Mouse (Mus musculus): Measurements from ENCODE around the gene Tab1. TPM values are rescaled to one million over a fixed set of nuclear protein-coding genes. Genes with fewer than 3 reads are reported as not detected.

Gene Tab1
- total and polyA plus RNA-seq, 3 experiments = 11.6 to 17.7 (median 12.0) TPM

- peaks cover 13 to 38% of the 10 kb centered on the region in 2 experiments for H3K4me1 ChIP-seq (ENCODE audit: control insufficient read depth in 1 of 2, insufficient read depth in 2 of 2)
- no peaks in the 10 kb centered on the region for H3K36me3 ChIP-seq (replicated peaks in 1 of 2; ENCODE audit: control insufficient read depth in 1 of 2, insufficient read depth in 1 of 2, low read length in 1 of 2)
- H3K9ac ChIP-seq (ENCODE audit: insufficient read depth, low read depth) = no peak overlapping the region
- DNase-seq (ENCODE audit: extremely low read depth) = peak; percentile 31
- dilution Hi-C loops (cut with MboI; ENCODE audit: extremely low pct_ligation_motif_present, extremely low pct_unique_long_range_greater_than_20kb, low sequenced_read_pairs) = no loop called here
- H3K9me3 ChIP-seq (replicated peaks; ENCODE audit: low read length) = peaks cover 3% of the 10 kb centered on the region
- peaks cover 25% of the 10 kb centered on the region for H3K27me3 ChIP-seq (replicated peaks)
- no peak overlapping the region for H3K27ac ChIP-seq (ENCODE audit: insufficient read depth, low read depth)
- no peak overlapping the region for H3K4me2 ChIP-seq (ENCODE audit: insufficient read depth, low read depth, poor library complexity, severe bottlenecking)
- TF ChIP-seq GABPA (IDR thresholded peaks at IDR 0.05; ENCODE audit: insufficient replicate concordance, low read depth, low read length) = no peak
- TF ChIP-seq CTCF (conservative IDR thresholded peaks at IDR 0.05 in 1 of 2, IDR thresholded peaks at IDR 0.05 in 1 of 2; ENCODE audit: low read depth in 2 of 2, low read length in 2 of 2) = no peak
- no peak for TF ChIP-seq MAX (IDR thresholded peaks at IDR 0.05; ENCODE audit: low read length)
- TF ChIP-seq POLR2A (IDR thresholded peaks at IDR 0.05; ENCODE audit: low read depth, low read length) = no peak
- no peak for TF ChIP-seq NRF1 (IDR thresholded peaks at IDR 0.05; ENCODE audit: low read depth, low read length)
- TF ChIP-seq JUN (IDR thresholded peaks at IDR 0.05; ENCODE audit: insufficient read depth, low read depth, low read length) = no peak
- TF ChIP-seq MXI1 (IDR thresholded peaks at IDR 0.05; ENCODE audit: low read depth, low read length) = no peak
- no peak for TF ChIP-seq MAFK (IDR thresholded peaks at IDR 0.05; ENCODE audit: insufficient replicate concordance, low read length)
- no peak for TF ChIP-seq USF1 (IDR thresholded peaks at IDR 0.05; ENCODE audit: low read depth, low read length)
- TF ChIP-seq E2F4 (IDR thresholded peaks at IDR 0.05; ENCODE audit: insufficient replicate concordance, low read depth, low read length) = no peak
- TF ChIP-seq IRF4 (IDR thresholded peaks at IDR 0.05; ENCODE audit: low read depth, low read length) = no peak
- no peak for TF ChIP-seq TCF12 (IDR thresholded peaks at IDR 0.05; ENCODE audit: low read depth, low read length)
- no peak overlapping the region for H3K4me3 ChIP-seq (replicated peaks in 1 of 3; ENCODE audit: low read depth in 2 of 3, low read length in 2 of 3, poor library complexity in 1 of 3)
- in situ Hi-C loops (cut with MboI; ENCODE audit: low pct_ligation_motif_present, low pct_unique_long_range_greater_than_20kb, low sequenced_read_pairs) = no loop called here
- H3K79me2 ChIP-seq (replicated peaks; ENCODE audit: control insufficient read depth, extremely low read depth, insufficient read depth, poor library complexity, severe bottlenecking) = no peaks in the 10 kb centered on the region
Measured at GRCm38 (mm10) chr15:80192847-80193246, 59.9 kb downstream of the Tab1 start.

- no peak for TF ChIP-seq PAX5 (IDR thresholded peaks at IDR 0.05; ENCODE audit: low read length)
- TF ChIP-seq USF2 (conservative IDR thresholded peaks at IDR 0.05; ENCODE audit: low read depth, low read length) = no peak
- TF ChIP-seq HCFC1 (IDR thresholded peaks at IDR 0.05; ENCODE audit: low read depth, low read length) = no peak
- no peak for TF ChIP-seq ZC3H11A (IDR thresholded peaks at IDR 0.05; ENCODE audit: low read depth, low read length)
- no peak for TF ChIP-seq SIN3A (IDR thresholded peaks at IDR 0.05; ENCODE audit: low read length)
- no peak for TF ChIP-seq NRF1 (IDR thresholded peaks at IDR 0.05; ENCODE audit: low read depth, low read length)
- TF ChIP-seq KAT2A (IDR thresholded peaks at IDR 0.05; ENCODE audit: insufficient replicate concordance, low read length) = no peak
- no peak for TF ChIP-seq MAZ (IDR thresholded peaks at IDR 0.05; ENCODE audit: low read depth, low read length)
- no peak for TF ChIP-seq POLR2AphosphoS2 (IDR thresholded peaks at IDR 0.05; ENCODE audit: low read depth, low read length)
- no peak for TF ChIP-seq CHD1 (IDR thresholded peaks at IDR 0.05; ENCODE audit: low read depth, low read length)
- no peak for TF ChIP-seq E2F4 (IDR thresholded peaks at IDR 0.05; ENCODE audit: insufficient replicate concordance, low read depth, low read length)
- TF ChIP-seq MAFK (IDR thresholded peaks at IDR 0.05; ENCODE audit: insufficient replicate concordance, low read length) = no peak
- TF ChIP-seq GABPA (IDR thresholded peaks at IDR 0.05; ENCODE audit: insufficient replicate concordance, low read depth, low read length) = no peak
- no peak for TF ChIP-seq ZMIZ1 (IDR thresholded peaks at IDR 0.05; ENCODE audit: low read depth, low read length)
- TF ChIP-seq CTCF (conservative IDR thresholded peaks at IDR 0.05 in 1 of 2, IDR thresholded peaks at IDR 0.05 in 1 of 2; ENCODE audit: low read depth in 2 of 2, low read length in 2 of 2) = no peak
- no peak for TF ChIP-seq JUND (conservative IDR thresholded peaks at IDR 0.05; ENCODE audit: low read depth, low read length)
- no peak for TF ChIP-seq MXI1 (IDR thresholded peaks at IDR 0.05; ENCODE audit: low read depth, low read length)
- no peak for TF ChIP-seq USF1 (IDR thresholded peaks at IDR 0.05; ENCODE audit: low read depth, low read length)
- TF ChIP-seq IRF4 (IDR thresholded peaks at IDR 0.05; ENCODE audit: low read depth, low read length) = no peak
- Histone ChIP-seq H3K4me1 (ENCODE audit: control insufficient read depth in 1 of 2, insufficient read depth in 2 of 2) (peaks cover 0 to 3% of the 10 kb centered on the region in 2 experiments; a peak in 1 of 4 replicates), H3K36me3 (replicated peaks in 1 of 2; ENCODE audit: control insufficient read depth in 1 of 2, insufficient read depth in 1 of 2, low read length in 1 of 2) (no peaks in the 10 kb centered on the region), H3K27ac (ENCODE audit: insufficient read depth, low read depth) (no peak overlapping the region), H3K27me3 (replicated peaks) (peaks cover 49% of the 10 kb centered on the region), H3K4me2 (ENCODE audit: insufficient read depth, low read depth, poor library complexity, severe bottlenecking) (no peak overlapping the region), H3K79me2 (replicated peaks; ENCODE audit: control insufficient read depth, extremely low read depth, insufficient read depth, poor library complexity, severe bottlenecking) (no peaks in the 10 kb centered on the region), H3K4me3 (replicated peaks in 1 of 3; ENCODE audit: low read depth in 2 of 3, low read length in 2 of 3, poor library complexity in 1 of 3) (no peak overlapping the region), H3K9me3 (replicated peaks; ENCODE audit: low read length) (peaks cover 3% of the 10 kb centered on the region), H3K9ac (ENCODE audit: insufficient read depth, low read depth) (no peak overlapping the region)
- no peak for DNase-seq (ENCODE audit: extremely low read depth)
- in situ Hi-C loops (cut with MboI; ENCODE audit: low pct_ligation_motif_present, low pct_unique_long_range_greater_than_20kb, low sequenced_read_pairs) (no loop called here), dilution Hi-C loops (cut with MboI; ENCODE audit: extremely low pct_ligation_motif_present, extremely low pct_unique_long_range_greater_than_20kb, low sequenced_read_pairs) (no loop called here)
Measured at GRCm38 (mm10) chr15:80199556-80199955, 66.6 kb downstream of the Tab1 start.

All from CH12.LX (cell line).